Mouse (Mus musculus) embryonic facial prominence, embryonic 10.5 days (tissue): ENCODE results near the gene Ppa1. TPM values are rescaled to one million over a fixed set of nuclear protein-coding genes. Genes with fewer than 3 reads are reported as not detected.

Experiments
- DNase-seq: peaks from one replicate; pipeline ENCODE4 v3.0.0-alpha.2; 2017; ENCODE audit warnings: low spot score
- H3K27ac ChIP-seq: fragments of 300-500 bp; sonication (generic); replicated peaks from 2 replicates; pipeline ENCODE4 v1.5.1; 2016; ENCODE audit warnings: mild to moderate bottlenecking
- H3K27me3 ChIP-seq: fragments of 300-500 bp; sonication (generic); replicated peaks from 2 replicates; pipeline ENCODE4 v1.6.1; 2016; ENCODE audit warnings: low read depth, mild to moderate bottlenecking; ENCODE audit not compliant: poor library complexity, severe bottlenecking
- H3K36me3 ChIP-seq: fragments of 300-500 bp; sonication (generic); replicated peaks from 2 replicates; pipeline ENCODE4 v1.6.1; 2016; ENCODE audit warnings: mild to moderate bottlenecking, moderate library complexity
- H3K4me1 ChIP-seq: fragments of 300-500 bp; sonication (generic); 2 replicates; pipeline ENCODE4 v1.6.1; 2016
- H3K4me3 ChIP-seq: fragments of 300-500 bp; sonication (generic); 2 replicates; pipeline ENCODE4 v1.5.1; 2016; ENCODE audit warnings: mild to moderate bottlenecking, moderate library complexity
- H3K9me3 ChIP-seq: fragments of 300-500 bp; sonication (generic); 2 replicates; pipeline ENCODE4 v1.6.1; 2016; ENCODE audit warnings: mild to moderate bottlenecking
- WGBS: fragments of 180-500 bp; shearing (Covaris S2); methylation state at CpG from one replicate; pipeline ENCODE4 v1.1.7; 2016; 5-methylcytosine and 5-hydroxymethylcytosine counted together
- polyA plus RNA-seq: library from polyadenylated mRNA; unstranded; fragments of >200 nt; fragmentation: Nextera tagmentation; extraction: Ambion mirVana; gene quantifications from 2 replicates; pipeline ENCODE4 v1.2.1, GENCODE M21; 2016

Gene Ppa1
- polyA plus RNA-seq, 1 experiment from 2014 or later: 345 TPM

GRCm38 (mm10) chr10:61654691-61655090 lies 6.3 kb downstream of the Ppa1 start:
- Histone ChIP-seq H3K36me3 (peaks cover 69% of the 10 kb centered on the region), H3K27me3 (no peaks in the 10 kb centered on the region), H3K4me3 (no peak overlapping the region), H3K27ac (no peak overlapping the region), H3K9me3 (no peaks in the 10 kb centered on the region), H3K4me1 (peaks cover 5% of the 10 kb centered on the region; the same call in 1 of the 2 replicates)
- no peak for DNase-seq
- WGBS: 92% methylated on average over 7 of the region's 7 CpGs

DNA sequence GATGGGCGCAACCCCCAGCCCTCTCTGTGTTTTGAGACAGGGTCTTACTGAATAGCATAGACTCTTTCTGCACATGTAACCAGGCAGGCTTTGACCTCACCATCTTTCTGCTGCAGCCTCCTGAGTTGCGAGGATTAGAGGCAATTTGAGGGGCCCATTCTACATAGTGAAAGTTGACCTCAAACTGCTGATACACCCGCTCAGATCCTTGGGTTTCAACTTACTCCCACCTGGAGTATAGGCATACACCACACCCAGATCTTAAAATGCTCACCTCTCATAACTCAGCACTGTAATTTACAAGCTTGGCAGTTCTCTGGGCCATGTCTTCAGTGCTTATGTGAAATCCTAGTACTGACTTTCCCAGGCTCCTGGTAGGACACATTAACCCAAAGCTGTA lies 6.8 kb downstream of the Ppa1 start:
- H3K27me3 ChIP-seq: no peaks in the 10 kb centered on the region
- 83% methylated on average over 3 of the region's 3 CpGs for WGBS
- H3K9me3 ChIP-seq: no peaks in the 10 kb centered on the region
- H3K36me3 ChIP-seq: peaks cover 74% of the 10 kb centered on the region
- H3K27ac ChIP-seq: no peak overlapping the region
- H3K4me3 ChIP-seq: no peak overlapping the region
- H3K4me1 ChIP-seq: peaks cover 5% of the 10 kb centered on the region; the same call in 1 of the 2 replicates
- DNase-seq: no peak

GRCm38 (mm10) chr10:61656928-61657882 lies 8.9 kb downstream of the Ppa1 start:
- Histone ChIP-seq H3K4me3 (no peak overlapping the region), H3K4me1 (no peaks in the 10 kb centered on the region), H3K27me3 (no peaks in the 10 kb centered on the region), H3K36me3 (peaks cover 80% of the 10 kb centered on the region), H3K9me3 (no peaks in the 10 kb centered on the region), H3K27ac (no peak overlapping the region)
- WGBS: 93% methylated on average over 18 of the region's 18 CpGs
- no peak for DNase-seq

DNA sequence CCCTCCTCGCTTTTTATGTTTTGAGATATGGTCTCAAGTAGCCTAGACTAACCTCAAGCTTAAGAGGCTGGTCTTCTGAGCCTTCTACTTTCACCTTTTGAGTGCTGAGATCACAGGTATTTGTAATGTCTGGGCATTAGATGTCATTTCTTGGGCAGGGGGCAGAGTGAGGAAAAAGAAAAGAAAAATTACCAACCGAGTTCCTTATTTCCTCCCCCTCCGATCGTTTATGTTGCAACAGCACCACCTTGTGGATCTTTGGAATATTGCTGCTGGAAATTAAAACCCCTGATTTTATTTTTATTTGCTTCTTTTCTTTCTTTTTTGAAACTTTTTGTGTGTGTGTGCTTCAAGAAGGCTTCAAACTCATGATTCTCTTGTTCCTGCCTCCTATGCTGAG lies 9.6 kb downstream of the Ppa1 start:
- peak; percentile 30 for DNase-seq
- no peak overlapping the region for H3K27ac ChIP-seq
- no peaks in the 10 kb centered on the region for H3K4me1 ChIP-seq
- 32% methylated on average over 4 of the region's 4 CpGs for WGBS
- H3K9me3 ChIP-seq: no peaks in the 10 kb centered on the region
- H3K27me3 ChIP-seq: no peaks in the 10 kb centered on the region
- peaks cover 80% of the 10 kb centered on the region for H3K36me3 ChIP-seq
- H3K4me3 ChIP-seq: no peak overlapping the region

- DNase-seq: no peak
- Histone ChIP-seq H3K36me3 (peaks cover 83% of the 10 kb centered on the region), H3K27me3 (no peaks in the 10 kb centered on the region), H3K27ac (no peak overlapping the region), H3K9me3 (no peaks in the 10 kb centered on the region), H3K4me3 (no peak overlapping the region), H3K4me1 (no peaks in the 10 kb centered on the region)
- 83% methylated on average over 8 of the region's 8 CpGs for WGBS
These were observed 13.5 kb downstream of the Ppa1 start for GRCm38 (mm10) chr10:61661887-61662286.

DNA sequence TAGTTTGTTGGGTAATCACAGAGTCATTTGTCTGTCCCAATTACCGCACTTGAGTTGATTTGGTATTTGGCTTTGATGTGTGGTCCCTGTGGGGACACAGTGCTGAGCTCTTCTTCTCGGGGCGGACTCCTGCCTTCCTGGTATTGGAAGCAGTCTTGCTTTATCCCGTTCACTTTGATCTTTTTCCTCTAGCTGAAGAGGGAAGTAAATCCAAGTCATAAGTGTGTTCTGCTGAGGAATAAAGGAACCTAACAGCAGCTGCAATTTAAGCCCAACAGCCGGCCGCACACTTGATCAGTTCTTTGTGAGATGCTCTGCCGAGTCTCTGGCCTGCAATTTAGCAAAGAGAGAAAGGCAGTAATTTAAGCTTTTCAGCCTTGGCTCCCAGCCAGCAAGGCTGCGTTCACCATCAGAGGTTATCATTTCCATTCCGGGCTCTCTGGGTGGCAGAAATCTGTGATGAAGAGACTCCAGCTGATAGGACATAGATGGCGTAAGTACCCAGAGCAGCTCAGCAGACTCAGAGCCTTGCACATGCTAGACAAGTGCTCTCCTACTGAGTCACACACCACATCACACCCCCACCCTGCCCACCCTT lies 14.1 kb downstream of the Ppa1 start:
- WGBS: 79% methylated on average over 10 of the region's 10 CpGs
- Histone ChIP-seq H3K27me3 (no peaks in the 10 kb centered on the region), H3K27ac (no peak overlapping the region), H3K36me3 (peaks cover 86% of the 10 kb centered on the region), H3K4me1 (no peaks in the 10 kb centered on the region), H3K9me3 (no peaks in the 10 kb centered on the region), H3K4me3 (no peak overlapping the region)
- no peak for DNase-seq

- Histone ChIP-seq H3K4me3 (no peak overlapping the region), H3K4me1 (no peaks in the 10 kb centered on the region), H3K27ac (no peak overlapping the region), H3K9me3 (no peaks in the 10 kb centered on the region), H3K27me3 (no peaks in the 10 kb centered on the region), H3K36me3 (peaks cover 99% of the 10 kb centered on the region)
- no peak for DNase-seq
- WGBS: 94% methylated on average over 10 of the region's 10 CpGs
These were observed 16.8 kb downstream of the Ppa1 start for GRCm38 (mm10) chr10:61665111-61665510.

- Histone ChIP-seq H3K27ac (no peak overlapping the region), H3K4me1 (no peaks in the 10 kb centered on the region), H3K9me3 (no peaks in the 10 kb centered on the region), H3K4me3 (no peak overlapping the region), H3K27me3 (no peaks in the 10 kb centered on the region), H3K36me3 (peaks cover 99% of the 10 kb centered on the region)
- WGBS: 95% methylated on average over 3 of the region's 3 CpGs
- DNase-seq: no peak
These were observed 17.3 kb downstream of the Ppa1 start for GRCm38 (mm10) chr10:61665651-61666050.

DNA sequence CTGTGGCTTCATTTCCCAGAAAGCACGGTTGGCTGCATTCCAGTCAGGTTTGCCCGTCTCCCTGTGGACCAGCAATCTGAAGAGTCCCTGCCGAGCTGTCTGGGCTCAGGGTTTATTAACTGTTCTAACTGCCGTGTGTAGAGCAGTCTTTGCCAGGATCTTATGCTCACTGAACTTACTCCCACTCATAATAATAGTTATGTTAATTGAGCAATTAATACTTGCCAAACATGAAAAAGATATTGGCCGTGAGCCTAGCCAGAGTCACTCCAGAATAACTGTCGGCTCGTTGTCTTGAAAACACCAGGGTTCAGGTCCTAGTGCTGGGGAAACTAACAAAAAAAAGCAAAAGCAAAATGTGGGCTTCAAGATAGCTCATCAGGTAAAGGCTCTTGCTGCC lies 20.9 kb downstream of the Ppa1 start:
- WGBS: 92% methylated on average over 7 of the region's 7 CpGs
- H3K27ac ChIP-seq: no peak overlapping the region
- H3K36me3 ChIP-seq: peaks cover 98% of the 10 kb centered on the region
- DNase-seq: no peak
- H3K4me3 ChIP-seq: no peak overlapping the region
- no peaks in the 10 kb centered on the region for H3K4me1 ChIP-seq
- no peaks in the 10 kb centered on the region for H3K27me3 ChIP-seq
- H3K9me3 ChIP-seq: no peaks in the 10 kb centered on the region

- no peak for DNase-seq
- Histone ChIP-seq H3K4me1 (no peaks in the 10 kb centered on the region), H3K27me3 (no peaks in the 10 kb centered on the region), H3K36me3 (peaks cover 98% of the 10 kb centered on the region), H3K4me3 (no peak overlapping the region), H3K9me3 (no peaks in the 10 kb centered on the region), H3K27ac (no peak overlapping the region)
These were observed 21.5 kb downstream of the Ppa1 start for GRCm38 (mm10) chr10:61669896-61670295.

- Histone ChIP-seq H3K27ac (no peak overlapping the region), H3K4me3 (no peak overlapping the region), H3K9me3 (no peaks in the 10 kb centered on the region), H3K27me3 (no peaks in the 10 kb centered on the region), H3K4me1 (no peaks in the 10 kb centered on the region), H3K36me3 (peaks cover 96% of the 10 kb centered on the region)
- WGBS: 92% methylated on average over 3 of the region's 3 CpGs
- DNase-seq: no peak
These were observed 22.4 kb downstream of the Ppa1 start for GRCm38 (mm10) chr10:61670758-61671157.

DNA sequence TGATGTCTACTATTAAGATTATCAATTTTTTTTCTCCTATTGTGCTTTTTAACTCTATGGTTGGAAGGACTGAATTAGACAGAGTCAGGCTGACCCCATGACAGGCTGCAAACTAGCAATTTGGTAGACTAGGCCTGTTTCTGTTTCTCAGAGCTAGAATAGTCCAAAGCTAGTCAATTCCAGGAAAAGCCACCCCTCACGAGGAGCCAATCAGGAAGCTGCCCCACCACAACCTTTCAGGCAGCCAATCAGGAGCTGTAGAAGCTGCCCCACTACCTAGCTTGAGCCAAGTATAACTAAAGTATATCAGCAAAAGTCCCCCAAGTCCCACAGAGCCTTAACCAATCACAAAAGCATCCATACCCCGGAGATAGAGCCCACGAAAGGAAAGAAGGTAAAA lies 27.6 kb downstream of the Ppa1 start:
- Histone ChIP-seq H3K9me3 (no peaks in the 10 kb centered on the region), H3K36me3 (peaks cover 50% of the 10 kb centered on the region), H3K27me3 (no peaks in the 10 kb centered on the region), H3K4me3 (no peak overlapping the region), H3K4me1 (peaks cover 12% of the 10 kb centered on the region), H3K27ac (no peak overlapping the region)
- DNase-seq: no peak
- WGBS: 79% methylated on average over 3 of the region's 3 CpGs

- DNase-seq: no peak
- Histone ChIP-seq H3K36me3 (peaks cover 22% of the 10 kb centered on the region), H3K9me3 (no peaks in the 10 kb centered on the region), H3K4me3 (peak overlapping the region; percentile 91), H3K4me1 (peaks cover 21% of the 10 kb centered on the region), H3K27me3 (no peaks in the 10 kb centered on the region), H3K27ac (peak overlapping the region; percentile 93)
- 40% methylated on average over 9 of the region's 9 CpGs for WGBS
These were observed 31.2 kb downstream of the Ppa1 start for GRCm38 (mm10) chr10:61679545-61679944.
